Mouse (Mus musculus) small intestine, adult 2 months (tissue): ENCODE data around the gene Gm28635. TPM values are rescaled to one million over a fixed set of nuclear protein-coding genes. Genes with fewer than 3 reads are reported as not detected.
A peak's percentile ranks its signal among the peaks of the same experiment; 100 is the strongest.
"Not testable (repeated sequence)": the region's sequence is repeated elsewhere in the genome, so short reads cannot be mapped to it uniquely, and the experiment has no call there.

Source experiments
- H3K27ac ChIP-seq: fragments of 200-500 bp; 2 replicates; pipeline ENCODE4 v1.5.1; 2012; ENCODE audit warnings: low read depth, low read length, control low read depth, inconsistent platforms; ENCODE audit not compliant: insufficient read depth
- H3K27me3 ChIP-seq: fragments of 200-500 bp; 2 replicates; pipeline ENCODE4 v1.6.1; 2012; ENCODE audit warnings: mild to moderate bottlenecking, moderate library complexity, low read length, inconsistent platforms; ENCODE audit not compliant: control insufficient read depth, insufficient read depth
- H3K36me3 ChIP-seq: fragments of 200-500 bp; 2 replicates; pipeline ENCODE4 v1.6.1; 2012; ENCODE audit warnings: mild to moderate bottlenecking, low read length, control low read depth, inconsistent platforms; ENCODE audit not compliant: control insufficient read depth, insufficient read depth
- H3K4me1 ChIP-seq: fragments of 200-500 bp; 2 replicates; pipeline ENCODE4 v1.6.1; 2012; ENCODE audit warnings: low read length, inconsistent platforms, mixed read lengths; ENCODE audit not compliant: control insufficient read depth, insufficient read depth, insufficient read length
- H3K4me3 ChIP-seq: fragments of 200-500 bp; 2 replicates; pipeline ENCODE4 v1.5.1; 2012; ENCODE audit warnings: low read depth, mild to moderate bottlenecking, control low read depth, inconsistent platforms, low read length, moderate library complexity
- CTCF ChIP-seq: fragments of 200-500 bp; IDR thresholded peaks from 2 replicates; pipeline ENCODE4 v1.5.1; 2012; ENCODE audit warnings: low read depth, mild to moderate bottlenecking, control low read depth, inconsistent platforms, low read length, moderate library complexity, mixed read lengths; ENCODE audit not compliant: insufficient replicate concordance, insufficient read length; ENCODE audit errors: extremely low read depth
- POLR2A ChIP-seq: fragments of 200-500 bp; IDR thresholded peaks from 2 replicates; pipeline ENCODE4 v1.6.1; 2012; ENCODE audit warnings: low read depth, mild to moderate bottlenecking, control low read depth, inconsistent platforms, low read length, moderate library complexity
- WGBS: fragments of 180-500 bp; shearing (Covaris S2); methylation state at CpG from one replicate; pipeline ENCODE4 v1.1.7; 2018; 5-methylcytosine and 5-hydroxymethylcytosine counted together
- polyA plus RNA-seq: library from polyadenylated mRNA; depleted of rRNA; stranded (reverse); fragments of >200 nt; gene quantifications from 2 replicates; pipeline ENCODE4 v1.2.3, GENCODE M21; 2012

Gm28635 gene
- polyA plus RNA-seq, 1 experiment: not detected

DNA sequence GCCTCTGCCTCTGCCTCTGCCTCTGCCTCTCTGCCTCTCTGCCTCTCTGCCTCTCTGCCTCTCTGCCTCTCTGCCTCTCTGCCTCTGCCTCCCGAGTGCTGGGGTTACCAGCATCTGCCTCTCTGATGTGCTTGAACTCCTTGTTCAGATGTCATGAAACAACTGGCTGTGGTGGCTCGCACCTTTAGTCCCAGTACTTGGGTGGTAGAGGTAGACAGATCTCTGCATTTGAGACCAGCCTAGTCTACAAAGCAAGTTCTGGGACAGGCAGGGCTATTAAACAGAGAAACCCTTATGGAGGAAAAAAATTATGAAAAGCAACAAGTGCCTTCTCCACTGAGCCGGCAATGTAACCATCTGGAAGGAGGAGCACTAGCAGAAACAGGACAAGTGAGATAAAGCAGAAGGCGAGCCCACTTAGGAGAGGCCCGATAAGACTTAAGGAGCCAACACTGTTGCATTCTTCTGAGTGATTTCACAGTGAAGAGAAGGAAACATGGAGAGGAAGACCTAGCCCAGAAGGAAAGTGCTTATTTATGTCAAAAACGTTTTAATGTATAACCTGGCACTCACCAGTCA, 4.9 kb upstream of the Gm28635 start:
- Histone ChIP-seq H3K27ac (no peak overlapping the region), H3K4me1 (no peaks in the 10 kb centered on the region), H3K4me3 (no peak overlapping the region), H3K36me3 (peaks cover 23% of the 10 kb centered on the region), H3K27me3 (no peaks in the 10 kb centered on the region)
- WGBS: 42% methylated on average over 6 of the region's 6 CpGs
- TF ChIP-seq CTCF (no peak), POLR2A (no peak)

DNA sequence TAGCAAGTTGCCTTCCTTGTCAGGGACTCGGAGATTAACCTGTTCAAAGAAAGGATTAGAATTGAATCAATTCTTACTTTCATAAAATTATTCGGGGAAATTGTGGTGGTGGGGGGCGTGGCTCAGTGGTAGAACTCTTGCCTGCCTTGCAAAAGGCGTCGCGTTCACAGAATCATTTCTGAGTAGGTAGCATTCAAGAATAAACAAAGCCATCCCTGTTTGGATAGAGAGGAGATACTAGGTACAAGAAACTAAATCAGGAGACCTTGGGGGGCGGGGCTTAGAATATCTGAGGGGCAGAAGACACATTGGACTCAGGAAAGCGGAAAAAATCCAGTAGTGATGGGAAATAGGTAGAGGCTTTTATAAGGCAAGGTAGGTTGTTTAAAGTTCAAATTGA, 1.2 kb upstream of the Gm28635 start, which contains the start of gene Tmx2:
TSS of gene Tmx2 (minus strand) at position 125 of the 400 bp plus-strand sequence.
- TF ChIP-seq POLR2A: no peak
- no peak for TF ChIP-seq CTCF
- H3K27ac ChIP-seq: no peak within 1 kb of the TSS

DNA sequence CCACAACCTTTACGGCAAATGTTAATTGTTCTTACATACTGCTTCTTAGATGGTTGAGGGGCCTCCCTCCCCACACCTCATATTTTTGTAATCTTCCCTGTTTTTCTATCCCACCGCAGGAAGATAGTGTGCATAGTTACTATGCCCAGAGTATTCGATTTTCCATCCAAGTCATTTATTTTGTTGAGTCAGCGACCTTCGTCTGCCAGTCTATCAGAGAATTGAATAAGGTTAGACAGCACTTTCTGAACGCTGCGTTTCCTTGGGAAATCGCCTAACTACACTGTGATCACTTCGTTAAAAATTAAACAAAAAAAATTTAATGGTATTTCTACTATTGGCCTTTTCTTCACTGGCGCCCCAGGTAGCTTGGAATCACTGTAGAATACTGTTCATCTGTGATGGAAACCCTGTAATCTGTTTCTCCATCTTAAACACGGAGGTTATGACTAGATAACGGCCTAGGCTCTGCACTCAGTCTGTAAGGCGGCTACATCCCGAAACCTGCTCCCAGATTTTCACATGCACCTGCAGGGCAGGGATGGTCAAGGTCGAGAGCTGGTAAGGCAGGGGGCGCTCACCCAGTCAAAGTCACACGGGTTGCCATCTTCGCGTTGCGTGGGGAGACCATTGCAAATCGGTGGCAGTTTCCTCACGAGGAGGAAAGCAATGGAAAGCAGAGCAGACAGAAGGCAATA, 422 bp downstream of the Gm28635 start:
- TF ChIP-seq CTCF (peak; percentile 42; the same call in 1 of the 2 replicates), POLR2A (no peak)
- H3K36me3 ChIP-seq: peaks cover 25% of the 10 kb centered on the region
- 3% methylated on average over 22 of the region's 22 CpGs for WGBS
- peak overlapping the region; percentile 71 for H3K4me3 ChIP-seq
- H3K4me1 ChIP-seq: no peaks in the 10 kb centered on the region
- H3K27me3 ChIP-seq: no peaks in the 10 kb centered on the region
- H3K27ac ChIP-seq: peak overlapping the region; percentile 58

More for the DNA sequence above, 1.2 kb upstream of the Gm28635 start, which contains the start of gene Tmx2:
- WGBS: 10% methylated on average over 8 of the region's 8 CpGs
- Histone ChIP-seq H3K27me3 (no peaks in the 10 kb centered on the region), H3K4me1 (no peaks in the 10 kb centered on the region), H3K4me3 (peak within 1 kb of the TSS; percentile 76), H3K36me3 (peaks cover 18% of the 10 kb centered on the region)

DNA sequence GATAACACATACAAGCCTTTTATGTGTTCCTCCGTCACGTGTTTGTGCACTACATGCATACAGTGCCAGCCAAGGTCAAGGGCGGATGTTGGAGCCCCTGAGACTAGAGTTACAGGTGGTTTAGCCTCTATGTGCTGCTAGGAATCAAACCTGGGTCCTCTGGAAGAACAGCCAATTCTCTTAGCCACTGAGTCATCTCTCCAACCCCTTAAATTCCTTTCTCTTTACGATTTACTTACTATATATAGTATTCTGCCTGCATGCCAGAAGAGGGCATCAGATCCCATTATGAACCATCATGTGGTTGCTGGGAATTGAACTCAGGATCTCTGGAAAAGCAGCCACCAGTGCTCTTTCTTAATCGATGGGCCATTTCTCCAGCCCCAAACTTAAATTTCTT, 6.3 kb downstream of the Gm28635 start:
- H3K27me3 ChIP-seq, H3K4me1 ChIP-seq, H3K4me3 ChIP-seq, H3K27ac ChIP-seq: not testable (repeated sequence)
- WGBS: 68% methylated on average over 4 of the region's 5 CpGs
- H3K36me3 ChIP-seq: peaks cover 21% of the 10 kb centered on the region

DNA sequence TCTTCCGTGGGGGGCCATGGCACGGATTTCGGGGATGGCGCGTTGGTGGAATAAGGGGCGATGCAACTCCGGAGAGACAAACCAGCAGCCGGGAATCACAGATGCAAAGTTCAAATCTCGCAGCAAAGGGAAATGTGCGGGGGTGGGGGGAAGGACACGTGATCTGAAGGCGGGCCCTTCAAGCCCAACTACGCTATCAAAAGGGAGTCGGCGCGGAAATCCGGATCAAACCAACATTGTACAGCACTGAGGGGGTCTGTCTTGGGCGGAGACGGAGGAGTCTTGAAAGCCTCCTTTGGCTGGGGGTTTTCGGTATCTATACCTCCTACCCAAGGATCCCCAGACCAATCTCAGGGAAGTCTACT, 7.3 kb downstream of the Gm28635 start, which contains the start of gene Selenoh:
TSS of gene Selenoh (minus strand) at position 202 of the 365 bp plus-strand sequence.
- WGBS: under 1% methylated on average over 20 of the region's 20 CpGs
- Histone ChIP-seq H3K27ac (peak within 1 kb of the TSS; percentile 38), H3K4me3 (peak within 1 kb of the TSS; percentile 98), H3K4me1 (peaks cover 3% of the 10 kb centered on the region), H3K27me3 (no peaks in the 10 kb centered on the region), H3K36me3 (peaks cover 21% of the 10 kb centered on the region)
- no peak for TF ChIP-seq CTCF
- peak; percentile 48; the same call in 1 of the 2 replicates for TF ChIP-seq POLR2A

DNA sequence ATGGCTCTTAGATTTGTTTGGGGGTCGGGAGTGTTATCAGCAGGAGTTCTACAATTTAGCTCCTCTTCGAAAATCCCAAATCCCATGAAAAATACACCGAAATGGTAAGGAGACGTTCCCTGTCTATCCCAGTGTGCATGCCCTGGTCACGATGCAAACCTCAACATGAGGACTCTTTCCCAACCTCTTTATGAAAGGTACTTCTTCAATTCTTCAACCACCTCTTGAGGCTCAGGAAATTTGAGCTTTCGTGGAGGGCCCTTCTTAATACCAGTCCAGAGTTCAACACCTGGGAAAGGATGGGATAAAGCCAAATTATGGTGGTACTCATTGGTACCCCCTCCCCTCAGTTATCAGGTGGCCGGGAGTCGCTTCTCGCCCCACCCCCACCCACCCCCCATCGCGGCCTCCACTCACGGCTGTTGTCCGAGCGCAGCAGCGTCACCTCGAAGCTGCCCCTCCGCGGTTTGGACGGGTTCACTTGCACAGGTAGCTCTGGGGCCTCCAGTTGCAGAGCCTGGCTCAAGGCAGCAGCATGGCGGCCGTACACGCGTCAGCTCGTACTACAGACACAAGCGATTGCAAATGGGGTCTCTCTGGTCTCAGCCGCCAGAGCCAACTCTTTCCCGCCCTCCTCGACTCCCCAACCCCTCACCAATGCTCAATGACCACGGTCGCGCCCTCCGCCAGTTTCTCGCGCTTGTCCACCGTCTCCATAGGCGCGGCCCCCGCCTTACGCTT, 7.8 kb downstream of the Gm28635 start:
- peaks cover 17% of the 10 kb centered on the region for H3K36me3 ChIP-seq
- H3K27me3 ChIP-seq: no peaks in the 10 kb centered on the region
- peaks cover 3% of the 10 kb centered on the region for H3K4me1 ChIP-seq
- H3K4me3 ChIP-seq: peak overlapping the region; percentile 98
- H3K27ac ChIP-seq: peak overlapping the region; percentile 33; the same call in 1 of the 2 replicates
- 3% methylated on average over 39 of the region's 39 CpGs for WGBS
- TF ChIP-seq CTCF (no peak), POLR2A (no peak)

DNA sequence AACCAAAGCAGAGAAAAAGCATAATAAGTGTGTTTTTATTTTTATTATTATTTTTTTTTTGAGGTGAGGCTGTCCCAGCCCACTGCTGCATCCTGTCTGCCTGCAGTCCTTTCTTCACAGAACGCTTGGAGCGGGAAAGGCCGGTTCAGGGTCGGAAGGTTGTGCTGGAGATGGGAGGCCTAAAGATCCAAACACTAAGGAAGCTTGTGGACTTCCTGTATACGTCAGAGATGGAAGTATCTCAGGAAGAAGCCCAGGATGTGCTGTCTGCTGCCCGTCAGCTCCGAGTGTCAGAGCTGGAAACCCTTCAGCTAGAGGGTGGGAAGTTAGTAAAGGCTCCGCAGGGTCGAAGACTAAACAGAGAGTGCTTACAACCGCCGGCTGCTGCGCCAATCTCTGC, 11.8 kb downstream of the Gm28635 start:
- H3K27me3 ChIP-seq: no peaks in the 10 kb centered on the region
- TF ChIP-seq CTCF (no peak), POLR2A (no peak)
- peaks cover 3% of the 10 kb centered on the region for H3K4me1 ChIP-seq
- H3K27ac ChIP-seq: no peak overlapping the region
- 76% methylated on average over 12 of the region's 12 CpGs for WGBS
- no peak overlapping the region for H3K4me3 ChIP-seq
- no peaks in the 10 kb centered on the region for H3K36me3 ChIP-seq
